Mouse (Mus musculus) mammary gland, adult 2 months (tissue): ENCODE measurements around the gene Gpkow. TPM values are rescaled to one million over a fixed set of nuclear protein-coding genes. Genes with fewer than 3 reads are reported as not detected.

ENCODE experiments used
- polyA plus RNA-seq: library from polyadenylated mRNA; depleted of rRNA; stranded (reverse); fragments of >200 nt; gene quantifications from 2 replicates; pipeline ENCODE4 v1.2.3, GENCODE M21; 2012; ENCODE audit warnings: low replicate concordance; rRNA removed

The Gpkow gene
- 5.4 and 7.0 TPM in 2 replicates for polyA plus RNA-seq

GRCm38 (mm10) chrX:7696954-7697381 lies at the start of gene Gpkow:
Gpkow (plus strand) TSS chrX:7697131.

GRCm38 (mm10) chrX:7657221-7657639 lies 39.7 kb upstream of the Gpkow start, which contains the start of gene Prickle3:
Prickle3 (plus strand) TSS chrX:7657260.

GRCm38 (mm10) chrX:7670921-7671623 lies 25.9 kb upstream of the Gpkow start, which contains the start of gene Plp2:
Plp2 (minus strand) TSS chrX:7671390.

GRCm38 (mm10) chrX:7680864-7681263 lies 16.1 kb upstream of the Gpkow start, which contains the start of gene Magix:
Magix (minus strand) TSS chrX:7681251.

GRCm38 (mm10) chrX:7714135-7714899 lies 17.4 kb downstream of the Gpkow start, which contains the start of gene Wdr45:
Wdr45 (plus strand) TSS chrX:7714333.

GRCm38 (mm10) chrX:7721514-7722281 lies 24.8 kb downstream of the Gpkow start, which contains the start of gene Gm45208:
Gm45208 (plus strand) TSS chrX:7722245.

GRCm38 (mm10) chrX:7728215-7728921 lies 31.4 kb downstream of the Gpkow start, which contains the start of gene Praf2:
Praf2 (plus strand) TSS chrX:7728439.

GRCm38 (mm10) chrX:7750432-7751116 lies 53.6 kb downstream of the Gpkow start, which contains the start of gene Ccdc120:
Ccdc120 (minus strand) TSS chrX:7750905.

Other genes starting within 250 kb of the Gpkow start
- 3.3 and 11.9 TPM in 2 replicates for gene Foxp3, start 123.5 kb upstream of the Gpkow start, polyA plus RNA-seq
- 3.0 and 6.5 TPM in 2 replicates for gene Ppp1r3f, start 122.8 kb upstream of the Gpkow start, polyA plus RNA-seq
- 17.5 and 20.1 TPM in 2 replicates for gene Ccdc22, start 91.6 kb upstream of the Gpkow start, polyA plus RNA-seq
- 0.10 and 0.16 TPM in 2 replicates for gene Cacna1f, start 90.0 kb upstream of the Gpkow start, polyA plus RNA-seq
- gene Syp, start 58.7 kb upstream of the Gpkow start, polyA plus RNA-seq = 5.7 and 8.6 TPM in 2 replicates
- 37.2 and 57.8 TPM in 2 replicates for gene Prickle3, start 39.9 kb upstream of the Gpkow start, polyA plus RNA-seq
- 137 and 304 TPM in 2 replicates for gene Plp2, start 25.7 kb upstream of the Gpkow start, polyA plus RNA-seq
- gene Magix, start 15.9 kb upstream of the Gpkow start, polyA plus RNA-seq = 4.8 and 17.7 TPM in 2 replicates
- gene Wdr45, start 17.2 kb downstream of the Gpkow start, polyA plus RNA-seq = 52.6 and 81.0 TPM in 2 replicates
- gene Gm45208, start 25.1 kb downstream of the Gpkow start, polyA plus RNA-seq = 0.95 and 4.4 TPM in 2 replicates
- gene Praf2, start 31.3 kb downstream of the Gpkow start, polyA plus RNA-seq = 50.1 and 63.0 TPM in 2 replicates
- 13.2 and 28.8 TPM in 2 replicates for gene Ccdc120, start 53.8 kb downstream of the Gpkow start, polyA plus RNA-seq
- gene Tfe3, start 65.4 kb downstream of the Gpkow start, polyA plus RNA-seq = 31.3 and 39.5 TPM in 2 replicates
- 29.7 and 46.8 TPM in 2 replicates for gene Gripap1, start 92.6 kb downstream of the Gpkow start, polyA plus RNA-seq
- gene Kcnd1, start 125.2 kb downstream of the Gpkow start, polyA plus RNA-seq = 3.0 and 3.3 TPM in 2 replicates
- 25.7 and 37.9 TPM in 2 replicates for gene Otud5, start 144.2 kb downstream of the Gpkow start, polyA plus RNA-seq
- 19.4 and 44.8 TPM in 2 replicates for gene Pim2, start 181.1 kb downstream of the Gpkow start, polyA plus RNA-seq
- gene Slc35a2, start 186.9 kb downstream of the Gpkow start, polyA plus RNA-seq = 70.2 and 98.2 TPM in 2 replicates
- gene Pqbp1, start 202.1 kb downstream of the Gpkow start, polyA plus RNA-seq = 60.2 and 64.8 TPM in 2 replicates
- 45.2 and 48.8 TPM in 2 replicates for gene Timm17b, start 202.2 kb downstream of the Gpkow start, polyA plus RNA-seq
- gene Gm10491, start 210.7 kb downstream of the Gpkow start, polyA plus RNA-seq = not detected in 2 replicates
- not detected in 2 replicates for gene Gm10490, start 212.4 kb downstream of the Gpkow start, polyA plus RNA-seq
- gene Pcsk1n, start 222.7 kb downstream of the Gpkow start, polyA plus RNA-seq = 0.12 TPM in 1 of 2 replicates, not detected in the other
- not detected in 2 replicates for gene Eras, start 231.5 kb downstream of the Gpkow start, polyA plus RNA-seq